ENCODE assay signal across 23 mouse cellular contexts in the genomic region with DNA sequence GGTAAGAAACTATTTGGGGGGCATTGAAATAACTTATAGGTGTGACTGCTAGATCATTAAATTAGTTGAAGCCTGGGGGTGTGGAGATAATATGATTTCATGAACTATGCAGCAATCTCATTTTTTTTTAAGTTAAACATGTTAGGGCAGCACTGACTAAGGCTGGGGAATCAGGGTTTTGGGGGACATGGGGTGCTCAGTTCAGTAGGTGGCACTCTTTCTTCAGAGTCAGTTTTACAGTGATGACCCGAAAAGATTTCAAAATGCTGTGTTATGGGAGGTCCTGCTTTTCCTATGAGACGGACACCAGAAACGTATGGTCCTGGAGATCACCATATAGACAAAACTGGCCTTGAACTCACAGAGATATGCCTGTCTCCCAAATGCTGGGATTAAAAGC.
"Had no signal": no experiment of that assay in that cellular context is flagged by ENCODE, and none has a peak within 500 bp of the region (broad histone marks: within the 10 kb centered on the region; RNA-seq: fewer than 3 reads in every experiment).

No protein-coding gene starts in this region.

- H3K4me3 ChIP-seq: gastrocnemius, adult 2 months; heart, embryonic 12.5 days; hindbrain, embryonic 10.5 days; hindbrain, embryonic 12.5 days; kidney, embryonic 15.5 days; left cerebral cortex, adult 2 months; limb, embryonic 10.5 days; limb, embryonic 12.5 days; liver, embryonic 13.5 days; liver, embryonic 15.5 days had no signal

- ATAC-seq: hindbrain, embryonic 16.5 days; intestine, embryonic 16.5 days had no signal

- H3K36me3 ChIP-seq: heart, embryonic 12.5 days; hindbrain, embryonic 10.5 days; hindbrain, embryonic 12.5 days; kidney, embryonic 15.5 days; limb, embryonic 10.5 days; limb, embryonic 12.5 days; liver, embryonic 13.5 days; liver, embryonic 15.5 days had no signal

- H3K4me1 ChIP-seq: hindbrain, embryonic 12.5 days; kidney, embryonic 15.5 days; limb, embryonic 12.5 days had no signal

- DNase-seq: gastrocnemius, adult 2 months; gastrocnemius, postnatal 10 days; gastrocnemius, postnatal 25 days; heart, adult 18-20 months; heart, postnatal 10 days; heart, postnatal 4 days; kidney, postnatal 14 days; layer of hippocampus, postnatal 36 days; liver; liver, embryonic 13.5 days had no signal

- H3K4me2 ChIP-seq: heart, embryonic 12.5 days; hindbrain, embryonic 12.5 days; hindbrain, embryonic 14.5 days; kidney, embryonic 15.5 days; limb, embryonic 12.5 days; liver, embryonic 11.5 days; liver, embryonic 13.5 days; liver, embryonic 15.5 days had no signal

- H3K27me3 ChIP-seq: hindbrain, embryonic 12.5 days; kidney, embryonic 15.5 days; limb, embryonic 12.5 days; liver, embryonic 13.5 days; liver, embryonic 15.5 days had no signal

- H3K27ac ChIP-seq: gastrocnemius, adult 2 months; hindbrain, embryonic 10.5 days; hindbrain, embryonic 12.5 days; hindbrain, embryonic 14.5 days; kidney, embryonic 15.5 days; kidney, postnatal 0 days; left cerebral cortex, adult 2 months; limb, embryonic 10.5 days; limb, embryonic 12.5 days; liver, embryonic 13.5 days; liver, embryonic 15.5 days had no signal

- H3K9ac ChIP-seq: hindbrain, embryonic 12.5 days; hindbrain, embryonic 14.5 days; kidney, embryonic 15.5 days; limb, embryonic 12.5 days; liver, embryonic 13.5 days; liver, embryonic 15.5 days had no signal

- H3K9me3 ChIP-seq: heart, embryonic 12.5 days; hindbrain, embryonic 10.5 days; hindbrain, embryonic 12.5 days; kidney, embryonic 15.5 days; limb, embryonic 10.5 days; limb, embryonic 12.5 days; liver, embryonic 13.5 days; liver, embryonic 15.5 days had no signal
